Mouse (Mus musculus) macrophage (primary cell): ENCODE results near the gene Gorasp1. TPM values are rescaled to one million over a fixed set of nuclear protein-coding genes. Genes with fewer than 3 reads are reported as not detected.
A peak's percentile ranks its signal among the peaks of the same experiment; 100 is the strongest.

Experiments used
- H3K27ac ChIP-seq: fragments of 350-480 bp; formaldehyde crosslinking; 2 replicates; pipeline ENCODE4 v1.9.0; 2021
- H3K36me3 ChIP-seq: fragments of 350-480 bp; formaldehyde crosslinking; 2 replicates; pipeline ENCODE4 v1.9.0; 2021; ENCODE audit errors: inconsistent target
- H3K4me3 ChIP-seq: fragments of 350-480 bp; formaldehyde crosslinking; 2 replicates; pipeline ENCODE4 v1.9.0; 2021; ENCODE audit errors: inconsistent target
- H3K79me2 ChIP-seq: fragments of 350-480 bp; formaldehyde crosslinking; 2 replicates; pipeline ENCODE4 v1.9.0; 2021; ENCODE audit errors: inconsistent target
- WGBS: methylation state at CpG from one replicate; pipeline ENCODE4 v1.1.7; 2026; ENCODE audit warnings: inconsistent platforms; ENCODE audit not compliant: missing documents; 5-methylcytosine and 5-hydroxymethylcytosine counted together
- polyA plus RNA-seq: library from polyadenylated mRNA; stranded (reverse); fragments of 250-400 nt; gene quantifications from 3 replicates; pipeline ENCODE4 v1.2.4, GENCODE M21; 2018; ENCODE audit warnings: inconsistent platforms

Gorasp1 gene
- polyA plus RNA-seq, 1 experiment from 2014 or later, result 5.6 TPM

DNA sequence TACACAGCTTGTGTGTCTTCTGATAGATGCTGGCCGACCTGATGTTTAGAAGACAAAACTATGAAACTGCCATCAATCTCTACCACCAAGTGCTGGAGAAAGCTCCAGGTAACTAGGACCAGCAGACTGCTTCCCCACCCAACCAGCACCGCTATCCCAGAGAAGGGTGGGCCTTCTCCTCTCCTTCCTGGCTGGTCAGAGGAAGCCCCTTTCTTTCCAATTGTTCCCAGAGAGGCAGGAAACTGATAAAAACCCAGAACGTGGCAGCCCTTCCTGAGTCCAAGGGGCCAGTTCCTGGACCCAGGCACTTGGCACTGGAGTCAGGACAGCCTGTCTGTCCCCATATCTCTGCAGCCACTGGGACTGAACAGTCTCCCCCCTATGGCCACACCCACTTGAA, 26.8 kb upstream of the Gorasp1 start:
- Histone ChIP-seq H3K27ac (no peak overlapping the region), H3K79me2 (no peaks in the 10 kb centered on the region), H3K36me3 (no peaks in the 10 kb centered on the region), H3K4me3 (no peak overlapping the region)
- WGBS, result 72% methylated on average over 3 of the region's 3 CpGs

DNA sequence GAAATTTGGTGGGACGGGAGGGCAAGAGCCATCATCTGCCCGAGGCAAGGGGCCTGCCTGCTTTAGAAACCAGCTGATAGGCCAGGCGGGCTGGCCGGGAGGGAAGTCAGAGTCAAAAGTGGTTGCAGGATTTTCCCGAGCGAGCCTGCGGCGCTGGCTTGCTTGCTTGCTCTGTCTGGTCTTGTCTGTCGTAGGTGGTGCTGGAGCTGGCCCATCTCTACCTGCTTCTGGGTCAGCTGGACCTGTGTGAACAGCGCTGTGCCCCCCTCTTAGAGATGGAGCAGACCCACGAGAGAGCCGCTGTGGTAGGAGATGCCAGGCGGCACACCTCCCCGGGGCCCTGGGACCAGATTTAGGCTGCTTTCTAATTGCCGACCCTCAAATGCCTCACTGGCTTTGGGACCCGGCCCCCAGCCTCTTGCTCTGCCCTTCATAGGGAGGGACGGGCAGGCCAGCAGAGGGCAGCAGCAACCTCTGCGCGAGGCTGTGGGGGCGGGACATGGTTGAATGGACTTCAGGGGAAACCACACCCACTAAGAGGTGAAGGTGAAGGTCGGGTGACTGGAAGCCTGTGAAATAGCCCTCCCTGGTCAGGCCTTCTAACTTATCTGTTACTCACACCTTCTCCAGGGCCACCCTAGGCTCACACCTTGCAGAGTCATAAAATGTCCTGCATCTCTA, 25.8 kb upstream of the Gorasp1 start:
- H3K79me2 ChIP-seq, result no peaks in the 10 kb centered on the region
- no peak overlapping the region for H3K27ac ChIP-seq
- H3K36me3 ChIP-seq, result no peaks in the 10 kb centered on the region
- H3K4me3 ChIP-seq, result no peak overlapping the region
- 35% methylated on average over 21 of the region's 21 CpGs for WGBS

DNA sequence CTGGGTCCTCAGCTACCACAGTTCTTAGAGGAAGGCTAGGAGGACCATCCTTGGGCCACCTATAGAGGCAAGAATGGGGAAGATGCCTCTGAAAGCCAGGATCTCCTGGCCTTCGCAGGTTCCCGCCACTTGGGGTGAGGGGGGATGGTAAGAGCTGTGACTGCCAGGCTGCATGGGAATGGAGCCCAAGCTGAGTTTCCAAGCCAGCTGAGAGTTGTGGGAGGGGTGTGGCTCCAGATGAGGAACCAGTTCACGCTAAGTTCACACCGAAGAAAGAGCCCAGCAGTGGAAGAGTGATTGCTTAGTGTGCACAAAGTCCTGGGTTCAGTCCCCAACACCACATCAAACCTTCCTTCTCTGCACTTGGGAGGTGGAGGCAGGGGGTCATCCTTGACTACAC, 24.9 kb upstream of the Gorasp1 start:
- no peak overlapping the region for H3K4me3 ChIP-seq
- 53% methylated on average over 4 of the region's 4 CpGs for WGBS
- H3K79me2 ChIP-seq, result no peaks in the 10 kb centered on the region
- H3K36me3 ChIP-seq, result no peaks in the 10 kb centered on the region
- H3K27ac ChIP-seq, result no peak overlapping the region

DNA sequence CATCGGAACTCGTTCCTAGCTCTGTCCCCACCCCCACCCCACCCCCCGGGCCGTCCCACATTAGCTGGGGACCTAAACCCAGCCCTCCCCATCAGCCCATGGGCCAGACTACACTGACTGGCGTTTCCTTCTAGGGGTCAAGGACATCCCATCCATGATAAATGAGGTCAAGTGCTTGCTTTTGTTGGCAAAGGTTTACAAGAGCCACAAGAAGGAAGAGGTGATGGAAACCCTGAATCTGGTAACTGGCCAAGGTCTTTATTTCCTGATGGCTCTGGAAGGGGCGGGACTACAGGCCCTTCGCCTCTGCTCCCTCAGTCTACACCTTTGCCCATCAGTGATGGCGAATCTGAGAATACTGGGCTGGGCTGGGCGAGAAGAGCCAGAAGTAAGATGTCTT, 21.5 kb upstream of the Gorasp1 start:
- 84% methylated on average over 9 of the region's 9 CpGs for WGBS
- no peak overlapping the region for H3K27ac ChIP-seq
- H3K36me3 ChIP-seq, result no peaks in the 10 kb centered on the region
- H3K79me2 ChIP-seq, result no peaks in the 10 kb centered on the region
- H3K4me3 ChIP-seq, result no peak overlapping the region

DNA sequence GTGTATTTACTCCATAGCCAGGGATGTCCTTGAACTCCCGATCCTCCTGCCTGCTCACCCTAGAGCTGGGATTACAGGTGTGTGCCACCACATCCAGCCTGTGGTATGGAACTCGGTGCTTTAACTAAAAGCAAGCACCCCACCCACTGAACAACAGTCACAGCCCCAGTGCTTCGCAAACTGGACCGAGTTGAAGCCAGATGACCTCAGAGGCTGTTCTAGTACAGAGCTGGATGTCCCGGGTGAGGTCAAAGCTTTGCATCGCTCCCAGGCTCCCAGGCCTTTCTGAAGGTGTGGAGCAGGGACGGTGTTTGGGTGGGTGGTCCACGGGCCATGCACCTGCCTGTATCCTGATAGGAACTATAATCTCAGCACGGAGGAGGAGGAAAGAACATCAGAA, 14.0 kb upstream of the Gorasp1 start:
- 90% methylated on average over 9 of the region's 9 CpGs for WGBS
- H3K36me3 ChIP-seq, result no peaks in the 10 kb centered on the region
- H3K27ac ChIP-seq, result no peak overlapping the region
- H3K79me2 ChIP-seq, result no peaks in the 10 kb centered on the region
- no peak overlapping the region for H3K4me3 ChIP-seq

DNA sequence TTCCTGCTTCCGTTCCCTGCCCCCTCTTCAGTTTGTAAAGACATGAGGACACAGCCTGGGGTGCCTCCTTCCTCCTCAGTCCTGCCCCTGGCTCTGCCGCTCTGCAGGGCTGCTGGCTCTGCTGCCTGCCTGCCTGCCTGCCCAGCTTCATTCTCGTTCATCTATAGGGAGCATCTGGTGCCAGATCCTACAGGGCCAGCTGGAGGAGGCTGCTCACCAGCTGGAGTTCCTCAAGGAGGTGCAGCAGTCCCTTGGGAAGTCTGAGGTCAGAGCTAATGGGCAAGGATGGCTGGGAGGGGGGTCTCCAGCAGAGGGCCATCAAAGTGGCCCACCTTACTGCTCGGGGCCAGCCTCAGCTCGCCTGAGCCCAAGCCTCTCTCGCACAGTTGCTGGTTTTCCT, 13.1 kb upstream of the Gorasp1 start:
- Histone ChIP-seq H3K27ac (no peak overlapping the region), H3K36me3 (no peaks in the 10 kb centered on the region), H3K4me3 (no peak overlapping the region), H3K79me2 (no peaks in the 10 kb centered on the region)
- WGBS, result 92% methylated on average over 6 of the region's 6 CpGs

DNA sequence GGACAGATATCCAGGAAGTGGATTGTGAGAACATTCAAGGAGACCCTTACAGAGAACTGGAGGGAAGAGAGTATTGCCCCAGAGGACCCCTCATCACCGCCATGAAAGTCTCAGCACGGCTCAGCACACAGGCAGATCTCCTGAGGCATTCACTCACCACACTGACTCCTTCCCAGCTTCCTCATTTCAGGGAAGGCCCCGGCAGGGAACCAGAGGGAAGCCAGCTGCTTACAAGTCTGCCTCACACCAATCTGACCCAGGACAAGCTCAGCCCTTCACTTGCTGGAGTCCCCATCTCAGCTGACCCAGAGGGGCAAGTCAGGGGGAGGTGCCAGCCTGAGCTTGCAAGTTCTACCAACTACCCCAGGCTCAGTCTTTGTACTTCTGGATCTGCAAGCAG, 11.4 kb upstream of the Gorasp1 start:
- no peaks in the 10 kb centered on the region for H3K36me3 ChIP-seq
- no peaks in the 10 kb centered on the region for H3K79me2 ChIP-seq
- no peak overlapping the region for H3K27ac ChIP-seq
- 11% methylated on average over 3 of the region's 3 CpGs for WGBS
- H3K4me3 ChIP-seq, result no peak overlapping the region

DNA sequence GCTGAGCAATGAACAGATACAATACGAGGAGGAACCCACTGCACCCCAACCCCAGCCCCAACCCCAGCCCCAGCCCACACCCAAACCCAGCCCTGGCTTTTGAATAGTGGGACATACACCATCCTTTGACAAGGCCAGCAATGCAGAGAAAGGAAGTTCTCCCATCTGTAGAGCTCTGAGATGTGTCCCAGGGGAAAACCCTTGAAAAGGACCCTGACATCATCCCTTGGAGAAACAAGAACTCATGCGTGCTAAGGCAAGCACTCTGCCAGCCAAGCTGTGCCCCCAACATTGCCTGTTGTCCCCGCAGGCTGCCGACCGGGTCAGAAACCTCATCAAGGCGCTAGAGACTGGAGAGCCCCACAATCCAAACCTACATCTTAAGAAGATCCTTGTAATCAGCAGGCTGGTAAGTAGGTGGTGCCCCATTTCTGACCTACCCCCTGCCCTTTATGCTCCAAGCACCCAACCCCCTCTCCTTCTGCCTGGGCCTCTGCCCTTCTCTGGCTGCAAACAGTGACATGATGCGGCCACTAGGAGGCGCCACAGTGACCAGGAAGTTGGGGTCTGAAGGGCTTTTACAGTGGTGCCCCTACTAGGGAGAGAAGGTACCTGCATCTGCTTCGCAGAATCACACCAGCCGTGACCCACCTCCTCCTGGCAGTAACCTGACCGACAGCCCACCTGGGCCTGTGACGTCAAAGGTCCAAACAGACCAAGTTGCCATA, 8.0 kb upstream of the Gorasp1 start:
- H3K27ac ChIP-seq, result no peak overlapping the region
- no peak overlapping the region for H3K4me3 ChIP-seq
- H3K36me3 ChIP-seq, result no peaks in the 10 kb centered on the region
- H3K79me2 ChIP-seq, result no peaks in the 10 kb centered on the region
- WGBS, result 91% methylated on average over 12 of the region's 12 CpGs

DNA sequence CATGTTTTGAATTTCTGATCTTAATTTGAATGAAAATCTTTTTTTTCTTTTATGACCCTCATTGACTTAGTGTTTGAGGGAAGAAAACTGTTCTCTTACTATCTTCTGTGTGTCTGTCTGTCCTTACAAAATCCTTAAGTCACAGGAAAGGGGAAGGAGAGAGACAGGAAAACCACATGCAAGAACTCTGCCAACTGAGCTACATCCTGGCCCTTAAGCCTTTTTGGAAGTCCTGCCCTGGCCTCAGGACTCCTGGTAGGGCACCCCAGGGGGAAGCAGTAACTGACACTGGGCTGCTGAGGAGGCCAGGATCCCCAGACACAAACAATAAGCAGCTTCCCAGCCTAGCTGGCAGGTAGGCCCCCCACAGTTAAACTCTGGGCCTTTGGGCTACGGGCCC, 6.0 kb upstream of the Gorasp1 start:
- 10% methylated on average over 1 of the region's 1 CpGs for WGBS
- H3K4me3 ChIP-seq, result no peak overlapping the region
- peak overlapping the region; percentile 34 for H3K27ac ChIP-seq
- no peaks in the 10 kb centered on the region for H3K36me3 ChIP-seq
- no peaks in the 10 kb centered on the region for H3K79me2 ChIP-seq

DNA sequence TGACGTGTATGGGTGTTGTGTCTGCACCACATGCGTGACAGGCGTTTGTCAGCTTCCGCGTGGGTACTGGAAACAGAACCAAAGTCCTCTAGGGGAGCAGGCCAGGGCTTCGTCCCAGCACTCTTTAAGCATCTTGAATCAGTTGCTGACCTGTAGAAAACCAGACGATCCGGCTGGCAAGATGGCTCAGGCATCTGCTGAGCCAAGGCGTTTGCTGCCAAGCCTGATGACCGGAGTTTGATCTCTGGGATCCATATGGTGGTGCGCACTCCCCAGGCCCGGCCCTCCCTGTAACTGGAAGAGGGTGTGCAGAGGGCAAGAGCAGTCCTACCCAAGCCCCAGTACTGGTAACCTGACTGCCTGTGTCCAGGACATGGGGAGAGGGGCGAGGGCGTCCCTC, 4.5 kb upstream of the Gorasp1 start:
- H3K4me3 ChIP-seq, result no peak overlapping the region
- no peak overlapping the region for H3K27ac ChIP-seq
- WGBS, result 94% methylated on average over 14 of the region's 14 CpGs
- H3K36me3 ChIP-seq, result no peaks in the 10 kb centered on the region
- no peaks in the 10 kb centered on the region; the same call in 1 of the 2 replicates for H3K79me2 ChIP-seq

DNA sequence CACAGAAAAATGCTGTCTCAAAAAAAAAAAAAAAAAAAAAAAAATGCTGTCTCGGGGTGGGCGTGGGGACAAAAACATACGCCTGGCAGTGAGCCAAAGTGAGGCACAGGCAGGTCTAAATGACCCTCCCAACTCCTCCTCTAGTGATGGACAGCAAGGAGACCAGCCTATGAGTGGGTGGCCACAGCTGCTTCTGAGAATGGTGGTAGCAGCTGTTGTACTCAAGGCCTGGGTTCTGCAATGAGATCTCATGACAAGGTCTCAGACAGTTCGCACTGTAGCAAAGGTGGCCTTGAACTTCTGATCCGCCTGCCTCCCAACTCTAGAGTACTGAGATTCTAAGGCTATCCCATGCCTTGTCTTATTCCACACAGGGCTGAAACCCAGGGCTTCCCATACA, 4.0 kb upstream of the Gorasp1 start:
- WGBS, result 82% methylated on average over 5 of the region's 5 CpGs
- Histone ChIP-seq H3K79me2 (peaks cover 2% of the 10 kb centered on the region; the same call in 1 of the 2 replicates), H3K27ac (no peak overlapping the region), H3K36me3 (no peaks in the 10 kb centered on the region), H3K4me3 (no peak overlapping the region)

DNA sequence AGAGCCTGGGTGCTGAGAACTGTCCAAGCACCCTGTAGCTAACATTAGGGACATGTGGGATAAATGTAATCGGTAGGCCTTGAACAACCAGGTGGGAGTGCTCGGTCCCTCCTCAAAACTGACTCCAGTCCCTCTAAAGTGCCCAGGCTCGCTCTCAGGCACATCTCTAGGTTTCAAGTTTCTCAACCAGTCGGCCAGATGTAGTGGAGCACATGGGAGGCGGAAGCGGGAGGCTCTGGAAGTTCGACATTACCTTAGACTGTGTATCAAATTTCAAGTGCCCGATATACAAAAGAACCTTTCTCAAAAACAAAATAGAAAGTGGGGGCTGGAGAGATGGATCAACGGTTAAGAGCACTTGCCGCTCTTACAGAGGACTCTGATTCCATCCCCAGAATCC, 2.3 kb upstream of the Gorasp1 start:
- no peaks in the 10 kb centered on the region for H3K36me3 ChIP-seq
- WGBS, result 96% methylated on average over 10 of the region's 10 CpGs
- H3K27ac ChIP-seq, result no peak overlapping the region
- H3K4me3 ChIP-seq, result no peak overlapping the region
- H3K79me2 ChIP-seq, result peaks cover 19% of the 10 kb centered on the region; the same call in 1 of the 2 replicates

DNA sequence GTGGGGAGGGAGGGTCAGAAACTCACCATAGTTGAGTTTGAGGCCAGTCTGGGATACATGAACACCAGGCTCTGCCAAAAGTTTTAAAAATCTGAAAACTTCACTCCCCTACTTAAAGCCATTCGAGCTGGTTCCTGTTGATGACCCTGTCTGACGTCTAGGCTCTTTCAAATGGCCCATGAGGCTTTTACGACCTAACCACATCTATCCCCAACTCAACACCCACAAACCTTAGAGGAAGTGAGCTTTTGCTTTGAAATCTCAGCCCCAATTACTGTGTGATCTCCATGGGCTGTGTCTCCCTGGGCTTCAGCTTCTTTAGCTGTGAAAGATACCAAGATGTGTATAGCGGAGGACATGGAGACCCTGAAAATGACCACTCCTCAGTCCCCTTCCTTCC, 1.1 kb upstream of the Gorasp1 start:
- H3K4me3 ChIP-seq, result no peak overlapping the region
- H3K79me2 ChIP-seq, result peaks cover 22% of the 10 kb centered on the region; the same call in 1 of the 2 replicates
- no peaks in the 10 kb centered on the region for H3K36me3 ChIP-seq
- no peak overlapping the region for H3K27ac ChIP-seq
- WGBS, result 27% methylated on average over 4 of the region's 4 CpGs

DNA sequence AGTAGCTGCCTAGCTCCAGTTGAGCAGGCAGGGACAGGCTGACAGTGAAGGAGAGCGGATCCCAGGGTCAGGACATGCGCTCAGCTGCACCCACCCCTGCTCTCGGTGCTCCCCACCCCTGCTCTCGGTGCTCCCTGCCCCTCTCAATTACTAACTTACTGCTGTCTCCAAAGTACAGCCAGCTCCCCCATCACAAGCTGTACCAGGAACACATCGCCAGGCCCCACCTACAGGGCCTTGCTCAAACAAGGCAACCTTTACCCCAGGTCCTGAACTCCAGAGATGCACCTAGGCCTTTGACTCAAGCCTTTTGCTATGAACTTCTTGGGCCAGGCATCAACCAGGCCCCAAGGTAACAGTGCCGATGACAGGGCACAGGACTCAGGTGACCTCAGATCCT, 3.7 kb downstream of the Gorasp1 start:
- peaks cover 21% of the 10 kb centered on the region; the same call in 1 of the 2 replicates for H3K36me3 ChIP-seq
- no peak overlapping the region for H3K27ac ChIP-seq
- WGBS, result 95% methylated on average over 5 of the region's 6 CpGs
- peaks cover 22% of the 10 kb centered on the region; the same call in 1 of the 2 replicates for H3K79me2 ChIP-seq
- no peak overlapping the region for H3K4me3 ChIP-seq

DNA sequence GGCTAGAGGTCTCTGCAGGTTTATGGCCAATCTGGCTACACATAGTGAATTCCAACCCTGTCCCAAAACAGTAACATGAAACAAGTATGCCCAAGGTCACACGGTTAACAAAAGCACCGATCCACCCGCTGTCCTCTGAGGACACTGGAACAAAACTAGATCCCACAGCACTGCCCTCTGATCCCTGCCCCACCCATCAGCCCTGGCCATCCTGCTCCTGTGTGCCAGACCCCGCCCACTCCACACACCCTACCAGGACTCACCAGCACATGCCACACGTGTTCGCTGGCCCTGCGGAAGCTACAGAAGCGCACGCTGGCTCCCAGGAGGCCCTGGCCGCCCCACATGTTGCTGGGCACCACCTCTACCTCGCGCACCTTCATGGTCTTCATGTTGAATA, 5.0 kb downstream of the Gorasp1 start:
- Histone ChIP-seq H3K27ac (no peak overlapping the region), H3K79me2 (peaks cover 22% of the 10 kb centered on the region; the same call in 1 of the 2 replicates), H3K4me3 (no peak overlapping the region), H3K36me3 (peaks cover 29% of the 10 kb centered on the region; the same call in 1 of the 2 replicates)
- 94% methylated on average over 12 of the region's 12 CpGs for WGBS
